Mouse (Mus musculus): ENCODE data around the gene Nono.

Gene Nono

GRCm38 (mm10) chrX:101429142-101429949, at the start of gene Nono:
Nono (plus strand) TSS chrX:101429318.
- peak; percentile 64 for DNase-seq (ENCODE audit: extremely low read depth, low read depth, low spot score)

GRCm38 (mm10) chrX:101379744-101380143, 49.4 kb upstream of the Nono start:
- DNase-seq (ENCODE audit: extremely low read depth, low read depth, low spot score): no peak

- no peak for DNase-seq (ENCODE audit: extremely low read depth, low read depth, low spot score)
Observed at GRCm38 (mm10) chrX:101383455-101383854, 45.7 kb upstream of the Nono start.

GRCm38 (mm10) chrX:101384439-101385137, 44.5 kb upstream of the Nono start:
- no peak for DNase-seq (ENCODE audit: extremely low read depth, low read depth, low spot score)

GRCm38 (mm10) chrX:101386222-101386621, 42.9 kb upstream of the Nono start:
- DNase-seq (ENCODE audit: extremely low read depth, low read depth, low spot score): no peak

GRCm38 (mm10) chrX:101388866-101389537, 40.1 kb upstream of the Nono start:
- no peak for DNase-seq (ENCODE audit: extremely low read depth, low read depth, low spot score)

- no peak for DNase-seq (ENCODE audit: extremely low read depth, low read depth, low spot score)
Observed at GRCm38 (mm10) chrX:101394341-101394740, 34.8 kb upstream of the Nono start.

GRCm38 (mm10) chrX:101396459-101396858, 32.7 kb upstream of the Nono start:
- DNase-seq (ENCODE audit: extremely low read depth, low read depth, low spot score): no peak

- DNase-seq (ENCODE audit: extremely low read depth, low read depth, low spot score): no peak
Observed at GRCm38 (mm10) chrX:101418946-101419724, 10.0 kb upstream of the Nono start.

GRCm38 (mm10) chrX:101419725-101420699, 9.1 kb upstream of the Nono start:
- no peak for DNase-seq (ENCODE audit: extremely low read depth, low read depth, low spot score)

GRCm38 (mm10) chrX:101420700-101421095, 8.4 kb upstream of the Nono start, which contains the start of gene Zmym3:
Zmym3 (minus strand) TSS chrX:101420849.
- no peak for DNase-seq (ENCODE audit: extremely low read depth, low read depth, low spot score)

GRCm38 (mm10) chrX:101423462-101423861, 5.7 kb upstream of the Nono start:
- no peak for DNase-seq (ENCODE audit: extremely low read depth, low read depth, low spot score)

- no peak for DNase-seq (ENCODE audit: extremely low read depth, low read depth, low spot score)
Observed at GRCm38 (mm10) chrX:101427774-101428173, 1.3 kb upstream of the Nono start.

GRCm38 (mm10) chrX:101428785-101429141, 355 bp upstream of the Nono start:
- no peak for DNase-seq (ENCODE audit: extremely low read depth, low read depth, low spot score)

- DNase-seq (ENCODE audit: extremely low read depth, low read depth, low spot score): no peak
Observed at GRCm38 (mm10) chrX:101429976-101430375, 858 bp downstream of the Nono start.

- no peak for DNase-seq (ENCODE audit: extremely low read depth, low read depth, low spot score)
Observed at GRCm38 (mm10) chrX:101448886-101449475, 19.9 kb downstream of the Nono start, which contains the start of gene Itgb1bp2. Itgb1bp2 (plus strand) TSS chrX:101449088.

GRCm38 (mm10) chrX:101451147-101451546, 22.0 kb downstream of the Nono start:
- no peak for DNase-seq (ENCODE audit: extremely low read depth, low read depth, low spot score)

GRCm38 (mm10) chrX:101451591-101451990, 22.5 kb downstream of the Nono start:
- no peak for DNase-seq (ENCODE audit: extremely low read depth, low read depth, low spot score)

GRCm38 (mm10) chrX:101472202-101472601, 43.1 kb downstream of the Nono start:
- DNase-seq (ENCODE audit: extremely low read depth, low read depth, low spot score): no peak

Data from fat pad, adult 2 months (tissue).